Mouse (Mus musculus): ENCODE measurements around the gene Fam177a. TPM values are rescaled to one million over a fixed set of nuclear protein-coding genes. Genes with fewer than 3 reads are reported as not detected.
"Not testable (repeated sequence)": the region's sequence is repeated elsewhere in the genome, so short reads cannot be mapped to it uniquely, and the experiment has no call there.

Gene Fam177a
- polyA plus RNA-seq, 1 experiment: 0.79 TPM

DNA sequence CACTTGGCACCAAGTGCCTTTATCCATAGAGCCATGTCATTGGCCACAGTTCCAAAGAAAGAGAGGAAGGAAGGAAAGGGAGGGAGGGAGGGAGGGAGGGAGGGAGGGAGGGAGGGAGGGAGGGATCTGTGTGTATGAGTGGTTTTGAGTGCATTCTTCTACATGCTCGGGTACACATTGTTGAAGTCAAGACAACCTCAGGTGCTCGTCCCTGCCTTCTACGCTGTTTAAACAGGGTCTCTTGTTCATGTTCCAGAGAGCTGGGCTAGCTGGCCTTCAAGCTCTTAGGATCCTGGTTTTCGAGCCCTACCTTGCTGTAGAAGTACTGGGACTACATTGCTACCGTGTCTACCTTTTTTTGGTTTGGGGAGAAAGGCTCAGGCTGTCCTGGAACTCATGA lies 64.9 kb downstream of the Fam177a start:
- H3K4me3 ChIP-seq (replicated peaks); H3K4me1 ChIP-seq (ENCODE audit: control insufficient read depth); H3K36me3 ChIP-seq (ENCODE audit: control insufficient read depth); H3K27me3 ChIP-seq (ENCODE audit: control insufficient read depth); H3K9me3 ChIP-seq (ENCODE audit: control insufficient read depth, low read length): not testable (repeated sequence)

Other genes starting within 250 kb of the Fam177a start
- 0.35 and 1.8 TPM in 2 replicates for gene Gm20403, start 137.9 kb upstream of the Fam177a start, polyA plus RNA-seq (2012)
- gene Baz1a, start 110.1 kb upstream of the Fam177a start, polyA plus RNA-seq (2012): 2.9 and 3.1 TPM in 2 replicates
- gene 2700097O09Rik, start 44.4 kb upstream of the Fam177a start, polyA plus RNA-seq (2012): 0.09 and 0.26 TPM in 2 replicates
- gene Srp54a, start 44.2 kb upstream of the Fam177a start, polyA plus RNA-seq (2012): 0.44 and 0.72 TPM in 2 replicates
- gene Srp54b, start 30.6 kb downstream of the Fam177a start, polyA plus RNA-seq (2012): 2.5 and 3.1 TPM in 2 replicates
- gene 1700047I17Rik2, start 75.1 kb downstream of the Fam177a start, polyA plus RNA-seq (2012): not detected in 2 replicates
- 0.13 and 0.14 TPM in 2 replicates for gene Srp54c, start 105.7 kb downstream of the Fam177a start, polyA plus RNA-seq (2012)
- 0.02 and 0.03 TPM in 2 replicates for gene 1110008L16Rik, start 175.1 kb downstream of the Fam177a start, polyA plus RNA-seq (2012)
- 0.04 and 0.06 TPM in 2 replicates for gene Ppp2r3c, start 178.5 kb downstream of the Fam177a start, polyA plus RNA-seq (2012)